Mouse (Mus musculus) gastrocnemius, adult 2 months (tissue): ENCODE results near the gene Qrsl1. TPM values are rescaled to one million over a fixed set of nuclear protein-coding genes. Genes with fewer than 3 reads are reported as not detected.
A peak's percentile ranks its signal among the peaks of the same experiment; 100 is the strongest.

Experiments used
- DNase-seq: peaks from one replicate; pipeline ENCODE4 v3.0.0; 2022
- H3K27ac ChIP-seq: fragments of 200-600 bp; 2 replicates; pipeline ENCODE4 v1.8.1; 2022; ENCODE audit warnings: mild to moderate bottlenecking
- H3K4me3 ChIP-seq: fragments of 200-600 bp; 2 replicates; pipeline ENCODE4 v1.8.1; 2022; ENCODE audit warnings: mild to moderate bottlenecking, moderate library complexity
- CTCF ChIP-seq: fragments of 200-600 bp; IDR thresholded peaks from 2 replicates; pipeline ENCODE4 v1.8.1; 2022; ENCODE audit warnings: antibody characterized with exemption, mild to moderate bottlenecking, moderate library complexity
- intact Hi-C: fragments of 180-260 bp; cut with DNase I; formaldehyde crosslinking; loops from one replicate; pipeline ENCODE4 v1.15.1; 2025
- total RNA-seq, 2 experiments: library from RNA; stranded (reverse); gene quantifications; 2 replicates each; pipeline ENCODE4 v1.2.3; 2021

The Qrsl1 gene
- total RNA-seq, 2 experiments from 2014 or later, result 13.0 to 19.5 TPM

GRCm38 (mm10) chr10:43910032-43910872, 8.7 kb upstream of the Qrsl1 start:
- no peak for DNase-seq
- no peak for TF ChIP-seq CTCF
- no peak overlapping the region for H3K4me3 ChIP-seq
- H3K27ac ChIP-seq, result no peak overlapping the region
- intact Hi-C loops, result loop anchor here (10.0 kb wide), 1 partner anchor 165 kb away; no protein-coding TSS in a partner anchor

- Histone ChIP-seq H3K4me3 (no peak overlapping the region), H3K27ac (no peak overlapping the region)
- intact Hi-C loops, result loop anchor here (5.0 kb wide), 1 partner anchor 327 kb away; the partner anchor contains the start of gene Cd24a
- no peak for DNase-seq
- no peak for TF ChIP-seq CTCF
Measured at GRCm38 (mm10) chr10:43904569-43904968, 3.0 kb upstream of the Qrsl1 start.

GRCm38 (mm10) chr10:43900883-43901570, 518 bp downstream of the Qrsl1 start:
- intact Hi-C loops, result loop anchor here (5.0 kb wide), 1 partner anchor 324 kb away; the partner anchor contains the start of gene Cd24a

DNA sequence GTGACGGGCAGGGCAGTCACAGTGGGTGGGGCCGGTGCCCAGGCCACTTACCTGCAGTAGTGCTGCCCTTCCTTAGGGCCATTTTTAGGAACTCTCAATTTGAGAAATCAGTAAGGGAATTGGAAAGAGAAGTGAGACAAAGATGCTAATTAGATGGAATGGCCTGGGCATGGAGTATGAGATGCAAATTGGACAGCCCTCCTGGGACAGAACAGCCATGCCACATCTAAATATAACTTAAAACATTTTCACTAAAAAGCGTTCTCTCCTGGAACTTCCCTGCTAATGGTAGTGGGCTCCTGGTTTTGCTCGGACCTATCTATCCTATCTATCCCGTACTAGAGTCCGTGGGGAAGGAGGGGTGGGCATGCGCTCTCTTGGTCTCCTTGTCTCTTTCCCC, 3.3 kb downstream of the Qrsl1 start:
- no peak for TF ChIP-seq CTCF
- no peak for DNase-seq
- no peak overlapping the region for H3K27ac ChIP-seq
- intact Hi-C loops, result no loop called here
- no peak overlapping the region for H3K4me3 ChIP-seq

More at GRCm38 (mm10) chr10:43900883-43901570, 518 bp downstream of the Qrsl1 start:
- no peak for DNase-seq
- Histone ChIP-seq H3K4me3 (peak overlapping the region; percentile 96), H3K27ac (peak overlapping the region; percentile 95)
- no peak for TF ChIP-seq CTCF

DNA sequence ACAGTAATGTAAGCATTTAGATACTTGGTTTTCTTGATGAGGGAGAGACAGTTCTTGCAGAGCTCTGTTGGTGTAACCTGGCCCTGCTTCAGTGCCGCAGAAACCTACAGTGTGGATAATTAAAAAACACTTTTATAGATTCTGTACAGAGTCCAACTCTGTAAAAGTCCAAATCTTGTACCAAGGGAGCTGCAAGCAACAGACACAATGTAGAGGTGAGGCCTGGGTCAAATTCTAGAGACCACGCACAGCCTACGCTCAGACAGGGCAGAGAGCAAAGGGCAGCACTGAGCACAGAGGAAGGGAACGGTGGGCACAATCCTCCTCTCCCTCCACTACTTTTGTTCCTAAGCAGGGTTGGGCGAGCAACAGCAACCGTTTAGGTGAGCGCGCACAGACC, 5.5 kb downstream of the Qrsl1 start:
- no peak overlapping the region for H3K4me3 ChIP-seq
- no peak for TF ChIP-seq CTCF
- no peak overlapping the region for H3K27ac ChIP-seq
- intact Hi-C loops, result no loop called here
- DNase-seq, result no peak

DNA sequence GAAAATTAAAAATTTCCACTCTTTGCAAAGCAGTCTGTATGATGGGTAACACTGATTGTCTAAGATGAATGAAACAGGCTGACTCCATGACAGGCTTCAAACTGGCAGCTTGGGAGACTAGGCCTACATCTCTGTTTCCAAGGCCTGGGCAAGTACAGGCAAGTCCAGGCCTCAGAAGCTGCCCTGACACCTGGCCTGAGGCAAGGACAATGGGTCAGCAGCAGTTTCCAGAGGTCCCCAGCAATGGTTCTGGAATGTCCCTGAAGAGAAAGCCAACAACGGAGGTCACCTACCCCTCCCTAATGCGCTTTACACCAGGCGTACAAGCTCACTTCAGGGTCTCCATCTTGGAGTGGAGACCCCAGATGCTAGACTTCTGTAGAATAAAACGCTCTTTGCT, 8.6 kb downstream of the Qrsl1 start:
- H3K4me3 ChIP-seq, result no peak overlapping the region
- no peak for DNase-seq
- H3K27ac ChIP-seq, result no peak overlapping the region
- TF ChIP-seq CTCF, result no peak
- intact Hi-C loops, result no loop called here

DNA sequence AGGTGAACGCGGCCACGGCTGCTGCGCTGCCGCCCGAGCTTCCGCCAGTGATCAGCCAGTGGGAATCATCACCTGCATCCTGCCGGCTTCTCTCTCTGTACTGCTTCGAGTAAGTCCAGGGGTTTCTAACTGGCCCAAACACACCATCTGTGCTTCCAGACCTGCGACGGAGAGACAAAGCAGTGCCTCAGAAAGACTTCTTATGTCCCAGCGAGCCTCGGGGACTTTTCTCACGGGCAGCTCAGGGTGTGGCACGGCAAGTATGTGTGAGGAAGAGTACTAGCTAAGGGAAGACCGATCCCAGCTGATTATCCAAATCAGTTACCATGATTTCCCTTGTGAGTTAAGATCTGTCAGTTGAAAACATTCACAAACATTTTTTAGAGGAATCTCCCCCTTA, 12.6 kb downstream of the Qrsl1 start:
- no peak for TF ChIP-seq CTCF
- DNase-seq, result no peak
- no peak overlapping the region for H3K27ac ChIP-seq
- intact Hi-C loops, result no loop called here
- no peak overlapping the region for H3K4me3 ChIP-seq

DNA sequence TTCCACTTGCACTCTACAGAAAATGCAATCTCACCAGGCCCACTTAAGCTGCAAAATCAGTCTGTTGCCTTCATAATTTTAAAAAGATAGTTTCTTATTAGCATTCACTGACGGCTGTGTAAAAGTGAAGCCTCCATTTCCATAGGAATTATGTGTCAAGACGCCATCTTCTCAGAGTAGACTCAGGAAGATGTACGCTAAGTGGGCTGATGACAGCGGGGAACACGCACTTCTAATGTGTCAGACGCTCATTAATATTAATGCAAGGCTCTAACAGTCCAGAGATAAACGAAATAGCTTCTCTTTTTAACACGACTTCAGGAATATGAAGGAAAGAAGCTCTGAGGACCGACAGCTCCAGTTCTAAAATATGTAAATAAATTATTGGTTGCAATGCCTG, 13.9 kb downstream of the Qrsl1 start:
- TF ChIP-seq CTCF, result no peak
- H3K4me3 ChIP-seq, result no peak overlapping the region
- no peak for DNase-seq
- no peak overlapping the region for H3K27ac ChIP-seq
- intact Hi-C loops, result no loop called here

GRCm38 (mm10) chr10:43871458-43871857, 30.1 kb downstream of the Qrsl1 start:
- DNase-seq, result no peak
- no peak for TF ChIP-seq CTCF
- intact Hi-C loops, result no loop called here
- H3K27ac ChIP-seq, result no peak overlapping the region
- H3K4me3 ChIP-seq, result no peak overlapping the region

DNA sequence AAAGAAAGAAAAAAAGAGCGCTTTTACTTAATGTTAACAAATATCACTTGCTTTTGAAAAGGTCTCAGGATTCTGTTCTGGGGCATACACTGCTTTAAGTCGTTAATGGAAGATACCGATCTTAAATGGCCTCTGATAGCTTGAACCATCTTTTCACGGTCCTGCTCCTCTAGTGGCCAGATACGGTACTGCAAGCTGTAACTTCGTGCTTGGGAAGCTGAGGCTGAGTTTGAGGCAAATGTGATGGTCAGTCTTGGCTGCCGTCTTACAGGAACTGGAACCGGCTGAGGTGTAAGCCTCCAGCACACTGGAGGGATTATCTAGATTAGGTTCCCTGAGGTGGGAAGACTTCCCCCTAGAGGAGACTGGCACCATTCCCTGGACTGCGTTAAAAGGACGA, 30.8 kb downstream of the Qrsl1 start:
- Histone ChIP-seq H3K27ac (no peak overlapping the region), H3K4me3 (no peak overlapping the region)
- peak; percentile 21 for DNase-seq
- TF ChIP-seq CTCF, result peak; percentile 83
- intact Hi-C loops, result no loop called here

- TF ChIP-seq CTCF, result no peak
- no peak overlapping the region for H3K27ac ChIP-seq
- no peak overlapping the region for H3K4me3 ChIP-seq
- no peak for DNase-seq
- intact Hi-C loops, result no loop called here
Measured at GRCm38 (mm10) chr10:43856351-43856750, 45.2 kb downstream of the Qrsl1 start.

DNA sequence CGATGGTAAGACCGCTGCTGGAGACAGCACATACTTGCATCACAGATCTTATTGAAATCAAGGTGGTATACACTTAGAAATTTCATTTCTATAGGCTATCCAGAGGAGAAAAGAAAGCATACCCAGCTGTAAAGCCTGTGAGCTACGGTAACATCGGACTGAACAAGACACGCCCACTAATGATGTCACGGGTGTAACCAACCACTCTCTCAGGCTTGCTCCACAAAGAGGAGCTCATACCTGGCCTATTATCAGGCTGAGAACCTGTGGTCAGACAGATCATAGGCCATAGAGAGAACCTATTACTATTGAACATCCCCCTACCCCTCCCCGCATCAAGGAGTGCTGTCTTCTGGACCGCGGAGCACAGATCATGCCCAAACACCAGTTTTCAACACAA, 45.6 kb downstream of the Qrsl1 start:
- intact Hi-C loops, result no loop called here
- Histone ChIP-seq H3K27ac (no peak overlapping the region), H3K4me3 (no peak overlapping the region)
- DNase-seq, result no peak
- no peak for TF ChIP-seq CTCF

DNA sequence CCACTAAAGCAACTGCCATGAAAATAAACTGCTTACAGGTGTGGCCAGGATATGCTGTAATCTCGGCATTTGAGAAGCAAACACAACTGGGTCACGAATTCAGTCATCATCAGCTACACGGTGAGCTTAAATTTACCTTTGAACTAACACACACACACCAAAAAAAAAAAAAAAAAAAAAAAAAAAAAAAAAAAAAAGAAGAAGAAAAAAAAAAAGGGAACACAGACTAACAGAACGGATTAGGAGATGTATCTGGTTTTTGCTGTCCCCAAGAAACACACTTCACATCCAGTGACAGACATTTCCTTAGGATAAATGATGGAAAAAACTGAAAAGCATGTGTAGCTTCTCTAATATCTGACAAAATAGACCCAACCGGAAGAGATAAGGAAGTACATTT, 49.6 kb downstream of the Qrsl1 start:
- intact Hi-C loops, result no loop called here
- DNase-seq, result no peak
- TF ChIP-seq CTCF, result no peak
- Histone ChIP-seq H3K4me3 (no peak overlapping the region), H3K27ac (no peak overlapping the region)

GRCm38 (mm10) chr10:43849478-43849877, 52.1 kb downstream of the Qrsl1 start:
- TF ChIP-seq CTCF, result no peak
- H3K4me3 ChIP-seq, result no peak overlapping the region
- no peak overlapping the region for H3K27ac ChIP-seq
- intact Hi-C loops, result no loop called here
- DNase-seq, result no peak
